Mouse (Mus musculus) E14TG2a.4 (cell line): ENCODE measurements around the gene Tas1r2.

Experiments
- H3K27me3 ChIP-seq: 2 replicates; pipeline ENCODE4 v1.6.1; 2014; ENCODE audit warnings: low read length, control low read depth; ENCODE audit not compliant: insufficient read depth
- H3K36me3 ChIP-seq: 2 replicates; pipeline ENCODE4 v1.6.1; 2014; ENCODE audit warnings: low read length, control low read depth; ENCODE audit not compliant: insufficient read depth
- H3K4me1 ChIP-seq: replicated peaks from 2 replicates; pipeline ENCODE4 v1.6.1; 2014; ENCODE audit warnings: low read depth, low read length, control low read depth
- H3K4me3 ChIP-seq: replicated peaks from 2 replicates; pipeline ENCODE4 v1.5.1; 2014; ENCODE audit warnings: mild to moderate bottlenecking, low read length
- H3K9me3 ChIP-seq: 2 replicates; pipeline ENCODE4 v1.6.1; 2014; ENCODE audit warnings: low read length, control low read depth
- CTCF ChIP-seq: conservative IDR thresholded peaks from 2 replicates; pipeline ENCODE4 v1.5.1; 2014; ENCODE audit warnings: low read length
- NANOG ChIP-seq: IDR thresholded peaks from 2 replicates; pipeline ENCODE4 v1.6.1; 2014; ENCODE audit warnings: borderline replicate concordance, low read length, mixed read lengths
- POU5F1 ChIP-seq: IDR thresholded peaks from 2 replicates; pipeline ENCODE4 v1.6.1; 2014; ENCODE audit warnings: low read length, borderline replicate concordance

Tas1r2 gene

GRCm38 (mm10) chr4:139683728-139684638, 30.6 kb downstream of the Tas1r2 start:
- H3K4me1 ChIP-seq, result peaks cover 35% of the 10 kb centered on the region
- H3K4me3 ChIP-seq, result no peak overlapping the region
- peaks cover 21% of the 10 kb centered on the region for H3K9me3 ChIP-seq
- H3K27me3 ChIP-seq, result no peaks in the 10 kb centered on the region
- H3K36me3 ChIP-seq, result no peaks in the 10 kb centered on the region
- TF ChIP-seq POU5F1 (no peak), NANOG (no peak), CTCF (0 out of 2 replicates have a peak, but pooled peaks have one; percentile 10)

- H3K36me3 ChIP-seq, result no peaks in the 10 kb centered on the region
- H3K4me1 ChIP-seq, result peaks cover 37% of the 10 kb centered on the region
- H3K27me3 ChIP-seq, result no peaks in the 10 kb centered on the region
- H3K4me3 ChIP-seq, result no peak overlapping the region
- TF ChIP-seq NANOG, result no peak
- TF ChIP-seq CTCF, result peak; percentile 84
- H3K9me3 ChIP-seq, result peaks cover 16% of the 10 kb centered on the region
Observed at GRCm38 (mm10) chr4:139684639-139685017, 31.3 kb downstream of the Tas1r2 start.

GRCm38 (mm10) chr4:139688058-139688457, 34.7 kb downstream of the Tas1r2 start:
- Histone ChIP-seq H3K27me3 (peaks cover 19% of the 10 kb centered on the region), H3K4me3 (no peak overlapping the region), H3K9me3 (no peaks in the 10 kb centered on the region), H3K4me1 (peaks cover 48% of the 10 kb centered on the region), H3K36me3 (no peaks in the 10 kb centered on the region)
- no peak for TF ChIP-seq CTCF
- no peak for TF ChIP-seq POU5F1
- no peak for TF ChIP-seq NANOG

- Histone ChIP-seq H3K9me3 (no peaks in the 10 kb centered on the region), H3K27me3 (peaks cover 29% of the 10 kb centered on the region), H3K36me3 (no peaks in the 10 kb centered on the region), H3K4me3 (no peak overlapping the region), H3K4me1 (peaks cover 41% of the 10 kb centered on the region)
- TF ChIP-seq CTCF, result no peak
- TF ChIP-seq NANOG, result no peak
- no peak for TF ChIP-seq POU5F1
Observed at GRCm38 (mm10) chr4:139689627-139690269, 36.4 kb downstream of the Tas1r2 start.

GRCm38 (mm10) chr4:139693315-139693714, 40.0 kb downstream of the Tas1r2 start:
- Histone ChIP-seq H3K4me3 (no peak overlapping the region), H3K9me3 (no peaks in the 10 kb centered on the region), H3K27me3 (peaks cover 52% of the 10 kb centered on the region), H3K36me3 (no peaks in the 10 kb centered on the region), H3K4me1 (peaks cover 34% of the 10 kb centered on the region)
- TF ChIP-seq POU5F1 (no peak), CTCF (no peak), NANOG (no peak)

- no peak for TF ChIP-seq POU5F1
- no peak for TF ChIP-seq CTCF
- no peak for TF ChIP-seq NANOG
Observed at GRCm38 (mm10) chr4:139697755-139698154, 44.4 kb downstream of the Tas1r2 start.

GRCm38 (mm10) chr4:139698602-139699001, 45.3 kb downstream of the Tas1r2 start:
- no peaks in the 10 kb centered on the region for H3K36me3 ChIP-seq
- H3K4me3 ChIP-seq, result no peak overlapping the region
- H3K4me1 ChIP-seq, result peaks cover 11% of the 10 kb centered on the region
- no peak for TF ChIP-seq CTCF
- no peak for TF ChIP-seq NANOG
- TF ChIP-seq POU5F1, result no peak
- H3K27me3 ChIP-seq, result peaks cover 62% of the 10 kb centered on the region
- H3K9me3 ChIP-seq, result no peaks in the 10 kb centered on the region

More at GRCm38 (mm10) chr4:139697755-139698154, 44.4 kb downstream of the Tas1r2 start:
- no peaks in the 10 kb centered on the region for H3K36me3 ChIP-seq
- H3K9me3 ChIP-seq, result no peaks in the 10 kb centered on the region
- peaks cover 20% of the 10 kb centered on the region for H3K4me1 ChIP-seq
- no peak overlapping the region for H3K4me3 ChIP-seq
- peaks cover 65% of the 10 kb centered on the region for H3K27me3 ChIP-seq

- TF ChIP-seq CTCF (no peak), NANOG (no peak), POU5F1 (no peak)
- H3K9me3 ChIP-seq, result no peaks in the 10 kb centered on the region
- H3K4me1 ChIP-seq, result peaks cover 3% of the 10 kb centered on the region
- H3K4me3 ChIP-seq, result no peak overlapping the region
- no peaks in the 10 kb centered on the region for H3K36me3 ChIP-seq
- peaks cover 59% of the 10 kb centered on the region for H3K27me3 ChIP-seq
Observed at GRCm38 (mm10) chr4:139702914-139703313, 49.6 kb downstream of the Tas1r2 start.
